Mouse (Mus musculus): ENCODE data around the gene Mphosph9.

- TF ChIP-seq POLR2A (IDR thresholded peaks at IDR 0.05; ENCODE audit: extremely low read depth, insufficient read depth, low read length) (no peak), CTCF (IDR thresholded peaks at IDR 0.05; ENCODE audit: low read depth, low read length) (no peak)
These were observed 10.1 kb upstream of the Mphosph9 start for GRCm38 (mm10) chr5:124337909-124338308.

All from liver, adult 2 months (tissue).